Mouse (Mus musculus): ENCODE measurements around the gene Atmin. TPM values are rescaled to one million over a fixed set of nuclear protein-coding genes. Genes with fewer than 3 reads are reported as not detected.
A peak's percentile ranks its signal among the peaks of the same experiment; 100 is the strongest.

Atmin gene
- polyA plus RNA-seq, 1 experiment from 2014 or later = 9.5 TPM

GRCm38 (mm10) chr8:116994016-116994716 is 51.0 kb downstream of the Atmin start:
- H3K9ac ChIP-seq = peak overlapping the region; percentile 52; the same call in 1 of the 2 replicates
- 54% methylated on average over 11 of the region's 11 CpGs for WGBS

More at GRCm38 (mm10) chr8:116994016-116994716, 51.0 kb downstream of the Atmin start:
- peak overlapping the region; percentile 74 for H3K4me3 ChIP-seq
- peak overlapping the region; percentile 39 for H3K27ac ChIP-seq
- H3K9me3 ChIP-seq = no peaks in the 10 kb centered on the region
- H3K4me1 ChIP-seq = peaks cover 13% of the 10 kb centered on the region
- ATAC-seq (ENCODE audit: low FRiP score, low read depth) = no peak
- H3K27me3 ChIP-seq = no peaks in the 10 kb centered on the region
- H3K4me2 ChIP-seq (replicated peaks) = peak overlapping the region; percentile 76
- H3K36me3 ChIP-seq = 0 out of 2 replicates have a peak, but pooled peaks cover 3% of the 10 kb centered on the region

Other genes with a start within 250 kb of the Atmin start
- gene Cdyl2, start 210.4 kb upstream of the Atmin start, polyA plus RNA-seq (2015; fragmentation: Nextera tagmentation; extraction: Ambion mirVana) = 9.5 and 10.9 TPM in 2 replicates
- gene Cmc2, start 21.9 kb upstream of the Atmin start, polyA plus RNA-seq (2015; fragmentation: Nextera tagmentation; extraction: Ambion mirVana) = 74.5 and 75.4 TPM in 2 replicates
- 40.2 and 41.5 TPM in 2 replicates for gene Cenpn, start 21.7 kb upstream of the Atmin start, polyA plus RNA-seq (2015; fragmentation: Nextera tagmentation; extraction: Ambion mirVana)
- 2.0 and 2.6 TPM in 2 replicates for gene 1700030J22Rik, start 35.6 kb downstream of the Atmin start, polyA plus RNA-seq (2015; fragmentation: Nextera tagmentation; extraction: Ambion mirVana)
- 124 and 130 TPM in 2 replicates for gene Gcsh, start 50.1 kb downstream of the Atmin start, polyA plus RNA-seq (2015; fragmentation: Nextera tagmentation; extraction: Ambion mirVana)
- gene Pkd1l2, start 139.1 kb downstream of the Atmin start, polyA plus RNA-seq (2015; fragmentation: Nextera tagmentation; extraction: Ambion mirVana) = 0.06 TPM in 1 of 2 replicates, not detected in the other
- 0.60 and 0.70 TPM in 2 replicates for gene Bco1, start 152.5 kb downstream of the Atmin start, polyA plus RNA-seq (2015; fragmentation: Nextera tagmentation; extraction: Ambion mirVana)
- gene Gan, start 214.7 kb downstream of the Atmin start, polyA plus RNA-seq (2015; fragmentation: Nextera tagmentation; extraction: Ambion mirVana) = 2.7 and 2.8 TPM in 2 replicates